Mouse (Mus musculus) myocyte (in vitro differentiated cells): ENCODE data around the gene Ddost.

ENCODE experiments used
- POLR2A ChIP-seq: IDR thresholded peaks from one replicate; pipeline ENCODE4 v1.6.1; 2011; ENCODE audit warnings: low read depth, mild to moderate bottlenecking, control low read depth, moderate library complexity; ENCODE audit not compliant: insufficient read length
- TCF12 ChIP-seq: IDR thresholded peaks from one replicate; pipeline ENCODE4 v1.6.1; 2011; ENCODE audit warnings: mild to moderate bottlenecking, control low read depth; ENCODE audit not compliant: poor library complexity, insufficient read depth, severe bottlenecking
- USF1 ChIP-seq: IDR thresholded peaks from one replicate; pipeline ENCODE4 v1.6.1; 2011; ENCODE audit warnings: low read depth, mild to moderate bottlenecking, control low read depth, moderate library complexity

GRCm38 (mm10) chr4:138257116-138257687 lies 47.3 kb upstream of the Ddost start:
- TF ChIP-seq POLR2A, result no peak
- TF ChIP-seq TCF12, result no peak
- no peak for TF ChIP-seq USF1
